Comparison of ENCODE assay signal across 7 mouse cellular contexts in the genomic region with DNA sequence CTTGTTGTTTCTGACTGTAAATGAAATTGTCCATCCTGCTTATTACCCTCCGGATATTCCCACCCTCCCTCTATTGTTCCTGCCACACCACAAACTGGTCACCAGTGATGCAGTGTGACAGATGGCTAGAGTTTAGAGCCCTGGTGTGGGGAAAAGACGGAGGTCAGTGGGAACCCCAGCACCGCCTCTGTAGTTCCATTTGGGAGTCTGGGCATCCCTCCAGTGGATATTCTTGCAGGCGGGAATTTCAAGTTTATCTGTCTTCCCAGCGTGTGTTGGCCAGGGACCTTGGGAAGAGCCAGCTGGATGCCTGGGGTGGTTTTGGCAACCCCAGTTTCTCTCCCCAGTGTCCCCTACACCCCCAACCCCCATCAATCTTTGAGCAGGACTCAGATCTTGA. TPM values are rescaled to one million over a fixed set of nuclear protein-coding genes. Genes with fewer than 3 reads are reported as not detected.
DNase-seq lines count a peak whose midpoint lies in the region; ATAC-seq and TF ChIP-seq lines count a peak whose summit lies in the region.

No protein-coding gene starts in this region.

- TF ChIP-seq EP300 in liver, embryonic 14.5 days (IDR thresholded peaks at IDR 0.05; ENCODE audit: low read depth) = no peak

- TF ChIP-seq CTCF in liver, embryonic 14.5 days (IDR thresholded peaks at IDR 0.05; ENCODE audit: low read depth) = no peak

- H3K4me3 ChIP-seq in embryonic facial prominence, embryonic 11.5 days (ENCODE audit: low read depth, low read length) = peak overlapping the region; percentile 50
- H3K4me3 ChIP-seq in liver, embryonic 14.5 days (ENCODE audit: insufficient read depth in 1 of 2, low read depth in 2 of 2, low read length in 2 of 2) = peak overlapping the region in 1 of 2 experiments; percentile 48; a peak in 2 of 4 replicates
- peak overlapping the region; percentile 70 for H3K4me3 ChIP-seq in stomach, embryonic 16.5 days (replicated peaks; ENCODE audit: low read length)

- H3K4me2 ChIP-seq in embryonic facial prominence, embryonic 11.5 days (ENCODE audit: low read depth, low read length) = peak overlapping the region; percentile 68
- peak overlapping the region; percentile 47 for H3K4me2 ChIP-seq in liver, embryonic 14.5 days (ENCODE audit: low read depth)
- peak overlapping the region; percentile 63 for H3K4me2 ChIP-seq in stomach, embryonic 16.5 days (ENCODE audit: low read depth, low read length)

- 46% methylated on average over 5 of the region's 5 CpGs for WGBS in embryonic facial prominence, embryonic 11.5 days
- WGBS in liver, embryonic 14.5 days (ENCODE audit: insufficient replicate concordance) = 40% methylated on average over 5 of the region's 5 CpGs
- 33% methylated on average over 5 of the region's 5 CpGs for WGBS in stomach, embryonic 16.5 days

- DNase-seq in urinary bladder, postnatal 14 days (ENCODE audit: low spot score) = peak; percentile 12
- DNase-seq in urinary bladder, postnatal 4 days (ENCODE audit: low spot score in 2 of 2) = no peak
- DNase-seq in embryonic facial prominence, embryonic 11.5 days (ENCODE audit: low spot score) = no peak
- DNase-seq in heart, postnatal 4 days = peak; percentile 61
- no peak for DNase-seq in liver, embryonic 14.5 days (ENCODE audit: low read depth in 3 of 3, low spot score in 3 of 3)
- no peak for DNase-seq in urinary bladder, postnatal 36 days (ENCODE audit: low spot score in 2 of 2)

- ATAC-seq in embryonic facial prominence, embryonic 11.5 days (replicated peaks; ENCODE audit: insufficient number of reproducible peaks, low FRiP score, low TSS enrichment, low read depth) = no peak
- ATAC-seq in liver, embryonic 14.5 days (ENCODE audit: insufficient read depth) = no peak
- ATAC-seq in stomach, embryonic 16.5 days (ENCODE audit: insufficient read depth, low FRiP score) = no peak

- H3K36me3 ChIP-seq in embryonic facial prominence, embryonic 11.5 days (replicated peaks; ENCODE audit: control insufficient read depth, insufficient read depth, low read depth, low read length) = no peaks in the 10 kb centered on the region
- H3K36me3 ChIP-seq in liver, embryonic 14.5 days (replicated peaks; ENCODE audit: control insufficient read depth, insufficient read depth, low read depth) = no peaks in the 10 kb centered on the region
- H3K36me3 ChIP-seq in stomach, embryonic 16.5 days (ENCODE audit: control insufficient read depth, insufficient read depth, low read length) = no peaks in the 10 kb centered on the region

- H3K27ac ChIP-seq in embryonic facial prominence, embryonic 11.5 days (replicated peaks; ENCODE audit: low read depth, low read length) = no peak overlapping the region
- no peak overlapping the region for H3K27ac ChIP-seq in liver, embryonic 14.5 days
- H3K27ac ChIP-seq in stomach, embryonic 16.5 days (ENCODE audit: low read length) = peak overlapping the region; percentile 91

- H3K9me3 ChIP-seq in embryonic facial prominence, embryonic 11.5 days (replicated peaks; ENCODE audit: control insufficient read depth, low read length) = no peaks in the 10 kb centered on the region
- no peaks in the 10 kb centered on the region for H3K9me3 ChIP-seq in liver, embryonic 14.5 days (ENCODE audit: control insufficient read depth, low read length)
- no peaks in the 10 kb centered on the region for H3K9me3 ChIP-seq in stomach, embryonic 16.5 days (replicated peaks; ENCODE audit: control insufficient read depth, low read length)

- H3K4me1 ChIP-seq in embryonic facial prominence, embryonic 11.5 days (ENCODE audit: control insufficient read depth, insufficient read depth, low read length) = peaks cover 3% of the 10 kb centered on the region; the same call in 1 of the 2 replicates
- no peaks in the 10 kb centered on the region for H3K4me1 ChIP-seq in liver, embryonic 14.5 days (replicated peaks; ENCODE audit: control insufficient read depth in 2 of 2, insufficient read depth in 2 of 2, low read length in 1 of 2)
- peaks cover 4% of the 10 kb centered on the region; the same call in 1 of the 2 replicates for H3K4me1 ChIP-seq in stomach, embryonic 16.5 days (ENCODE audit: control insufficient read depth, insufficient read depth, low read length)

- H3K27me3 ChIP-seq in embryonic facial prominence, embryonic 11.5 days (ENCODE audit: control insufficient read depth, insufficient read depth, low read length) = no peaks in the 10 kb centered on the region
- peaks cover 17% of the 10 kb centered on the region for H3K27me3 ChIP-seq in liver, embryonic 14.5 days (ENCODE audit: control insufficient read depth, insufficient read depth, low read length)
- H3K27me3 ChIP-seq in stomach, embryonic 16.5 days (ENCODE audit: control insufficient read depth, insufficient read depth, low read length) = no peaks in the 10 kb centered on the region

- H3K9ac ChIP-seq in embryonic facial prominence, embryonic 11.5 days (replicated peaks; ENCODE audit: low read length) = peak overlapping the region; percentile 72
- no peak overlapping the region for H3K9ac ChIP-seq in liver, embryonic 14.5 days (replicated peaks)
- peak overlapping the region; percentile 90 for H3K9ac ChIP-seq in stomach, embryonic 16.5 days (ENCODE audit: low read length)

RNA-seq across cellular contexts. Expression of a gene that starts 0.7 kb away (rescaled TPM):
- 20.6 and 23.1 TPM in 2 replicates for polyA plus RNA-seq in embryonic facial prominence, embryonic 11.5 days (2014; fragmentation: Nextera tagmentation; extraction: Ambion mirVana)
- total RNA-seq in heart, postnatal 4 days (2021) = 10 to 100 TPM; 25.1 to 26.0 TPM
- polyA plus RNA-seq in liver, embryonic 14.5 days (2012; rRNA removed) = 1.9 TPM in 2 replicates
- polyA plus RNA-seq in liver, embryonic 14.5 days (2014; fragmentation: Nextera tagmentation; extraction: Ambion mirVana) = 3.1 and 4.1 TPM in 2 replicates
- polyA plus RNA-seq in stomach, embryonic 16.5 days (2015; fragmentation: Nextera tagmentation; extraction: Ambion mirVana) = 38.1 and 41.3 TPM in 2 replicates

RNA-seq across cellular contexts. Expression of a gene that starts 14.0 kb away (rescaled TPM):
- polyA plus RNA-seq in embryonic facial prominence, embryonic 11.5 days (2014; fragmentation: Nextera tagmentation; extraction: Ambion mirVana) = 49.4 and 61.2 TPM in 2 replicates
- 10 to 100 TPM; 25.0 to 26.5 TPM for total RNA-seq in heart, postnatal 4 days (2021)
- polyA plus RNA-seq in liver, embryonic 14.5 days (2012; rRNA removed) = 4.9 and 5.6 TPM in 2 replicates
- polyA plus RNA-seq in liver, embryonic 14.5 days (2014; fragmentation: Nextera tagmentation; extraction: Ambion mirVana) = 10.5 and 12.2 TPM in 2 replicates
- polyA plus RNA-seq in stomach, embryonic 16.5 days (2015; fragmentation: Nextera tagmentation; extraction: Ambion mirVana) = 23.9 and 26.4 TPM in 2 replicates

Comparison
In these comparisons a context has a peak if more than half of its experiments do, and no peak if none do; other contexts are left out.
1. DNase-seq: peak in urinary bladder, postnatal 14 days (single experiment) and heart, postnatal 4 days (single experiment); none in urinary bladder, postnatal 4 days (0 of 2), embryonic facial prominence, embryonic 11.5 days (single experiment), liver, embryonic 14.5 days (0 of 3) and urinary bladder, postnatal 36 days (0 of 2).
2. Peak in every context shown above with its lines, with median percentiles within 50 percentile points of each other: H3K4me2 ChIP-seq.